Mouse (Mus musculus) lung, postnatal 10 days (tissue): ENCODE results near the gene Gm10961.

ENCODE experiments used
- DNase-seq: peaks from one replicate; pipeline ENCODE4 v3.0.0; 2021

Gene Gm10961

DNA sequence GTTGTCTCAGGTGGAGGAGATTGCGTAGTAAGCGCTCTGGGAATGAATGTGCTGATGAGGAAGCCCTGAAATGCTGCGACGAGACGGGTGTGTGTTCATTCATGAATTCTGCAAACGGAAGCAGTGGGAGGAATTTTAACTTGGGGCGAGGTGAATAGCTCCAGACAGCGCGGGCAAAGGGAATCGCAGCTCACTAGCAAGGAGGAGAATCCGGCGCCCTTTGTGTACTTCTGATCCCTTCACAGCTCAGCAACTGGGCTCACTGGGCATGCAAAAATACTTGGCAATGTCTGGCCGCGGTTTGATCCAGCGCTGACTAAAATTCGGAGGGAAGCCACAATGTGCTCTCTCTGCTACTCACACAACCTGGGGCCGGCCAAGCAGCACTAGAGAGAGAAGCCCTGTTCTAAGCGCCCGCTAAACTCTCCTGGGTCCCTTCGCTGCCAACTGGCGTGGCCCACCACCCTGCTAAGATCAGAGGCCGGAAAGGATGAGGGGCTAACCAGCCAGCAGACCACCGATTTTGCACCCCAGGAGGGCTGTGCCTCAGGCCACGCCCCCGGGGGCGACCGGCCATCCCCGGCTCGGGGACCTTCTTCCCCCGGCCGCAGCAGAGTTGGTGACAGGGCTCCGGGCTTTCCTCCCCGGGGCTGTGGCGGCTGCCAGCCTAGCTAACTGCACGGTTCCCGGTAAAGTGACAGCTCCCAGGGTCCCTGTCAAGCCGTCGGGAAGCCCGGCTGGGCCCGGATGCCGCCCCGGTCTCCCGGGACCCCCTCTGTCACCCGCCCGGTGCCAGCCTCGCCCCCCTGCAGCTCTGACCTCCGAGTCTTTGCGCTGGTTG is at the start of gene Gm10961:
Gene Gm10961 (plus strand): TSS at position 641 of the 841 bp plus-strand sequence.
- no peak for DNase-seq

DNA sequence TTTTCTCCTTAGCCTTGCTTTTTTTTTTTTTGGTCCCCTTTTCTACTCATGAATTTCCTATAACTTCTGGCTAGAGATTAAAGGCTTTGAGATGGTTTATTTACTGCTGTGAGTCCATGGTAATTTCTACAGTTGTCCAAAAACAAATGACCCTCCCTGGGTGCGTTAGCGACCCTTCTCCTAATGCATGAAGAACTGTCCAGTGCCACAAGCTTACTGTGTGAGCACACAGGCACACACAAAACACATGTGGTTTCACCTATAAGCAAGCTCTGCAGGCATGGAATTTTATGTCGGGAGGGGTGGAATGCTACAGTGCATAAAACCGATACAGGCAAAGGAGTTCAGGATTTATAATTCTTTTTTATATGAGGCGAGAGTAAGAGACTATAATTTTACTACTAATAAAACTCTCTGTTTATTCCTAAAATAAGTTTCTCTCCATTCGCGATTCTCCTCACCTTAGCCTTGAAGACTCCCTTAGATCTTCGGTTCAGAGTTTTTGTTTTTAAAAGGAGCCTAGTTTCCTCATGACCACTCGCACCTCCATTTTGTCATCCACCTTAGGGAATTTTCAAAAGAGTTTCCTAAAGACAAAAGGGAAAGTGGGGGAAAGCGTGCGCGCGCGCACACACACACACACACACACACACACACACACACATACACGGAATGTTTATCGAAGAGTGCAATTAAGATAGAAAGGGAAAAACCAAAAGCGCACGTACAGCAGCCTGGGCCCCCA is 48.8 kb upstream of the Gm10961 start:
- DNase-seq = no peak

DNA sequence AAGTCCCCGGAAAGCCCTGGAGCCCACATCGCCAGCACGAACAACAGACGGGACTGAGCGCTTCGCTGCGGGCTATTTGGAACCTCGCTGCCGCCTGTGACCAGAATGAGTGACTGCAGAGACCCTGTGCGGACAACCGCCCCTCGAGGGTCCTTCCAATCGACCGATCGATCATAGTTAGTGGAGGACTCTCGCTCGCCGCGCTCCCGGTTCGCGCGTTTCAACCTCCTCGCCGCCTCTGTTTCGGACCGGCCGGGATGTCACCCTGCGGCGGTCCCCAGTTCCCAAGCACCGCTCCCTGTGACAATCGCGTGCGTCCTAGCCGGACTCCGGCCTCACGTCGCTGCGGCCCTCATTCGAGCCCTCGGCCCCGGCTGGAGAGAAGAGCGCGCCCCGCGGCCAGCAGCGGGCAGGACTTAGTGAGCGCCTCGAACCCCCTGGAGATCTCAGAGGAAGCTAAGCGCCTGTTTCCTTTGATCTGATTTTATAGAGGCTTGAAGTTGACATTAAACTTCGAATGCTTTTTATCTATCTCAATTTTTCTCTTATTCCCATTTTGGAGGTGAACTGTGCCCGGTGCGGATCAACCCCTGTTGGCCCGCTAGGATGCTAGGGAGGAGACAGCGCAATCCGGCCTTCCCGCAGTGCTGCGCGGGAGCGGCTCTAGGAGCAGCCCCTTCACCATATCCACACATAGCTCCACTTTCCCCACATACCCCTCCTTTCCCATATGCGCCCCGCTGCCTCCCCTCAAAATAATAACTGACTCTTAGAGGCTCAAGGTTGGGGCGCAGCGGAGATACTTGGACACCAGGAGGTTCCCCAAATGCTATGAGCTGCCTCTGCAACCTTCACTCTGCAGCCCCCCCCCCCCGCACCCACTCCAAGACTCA is 48.0 kb upstream of the Gm10961 start:
- DNase-seq = no peak

DNA sequence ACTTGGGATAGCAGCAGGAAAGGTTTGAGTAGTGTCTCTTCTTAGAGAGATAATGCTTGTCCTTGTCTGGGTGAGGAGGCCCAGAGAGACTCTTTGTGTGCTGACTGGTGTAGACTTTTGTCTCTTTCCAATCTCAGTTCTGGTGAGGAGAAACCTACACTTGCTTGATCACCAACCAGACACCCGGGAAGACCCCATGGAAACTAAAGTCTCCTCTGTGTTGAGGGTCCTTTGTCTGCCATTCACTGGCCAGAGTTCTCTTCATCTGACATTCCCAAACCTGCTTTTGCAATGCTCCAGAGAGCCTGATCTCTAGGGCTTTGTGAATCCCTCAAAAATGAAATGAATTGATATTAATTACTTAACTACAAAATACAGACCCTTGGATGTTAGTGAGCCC is 47.2 kb upstream of the Gm10961 start:
- DNase-seq = no peak

DNA sequence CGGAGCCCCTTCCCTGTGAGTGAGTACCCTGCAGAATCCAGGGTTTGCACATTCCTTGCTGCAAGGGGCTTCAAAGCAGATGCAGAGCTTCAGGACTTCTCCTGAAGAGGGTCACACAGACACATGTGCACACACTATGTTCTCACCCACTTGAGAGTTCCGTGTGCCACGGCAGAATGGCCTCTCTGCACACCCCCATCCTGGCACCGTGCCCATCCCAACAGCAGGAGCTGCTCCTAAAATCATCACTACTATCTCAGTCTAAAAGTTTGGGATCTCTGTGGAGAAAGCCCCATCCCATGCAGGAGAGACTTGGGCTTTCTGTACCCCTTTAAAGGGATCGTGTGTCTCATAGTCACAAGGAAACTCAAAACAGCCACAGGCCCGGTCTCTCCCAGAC is 44.6 kb upstream of the Gm10961 start:
- DNase-seq = no peak

DNA sequence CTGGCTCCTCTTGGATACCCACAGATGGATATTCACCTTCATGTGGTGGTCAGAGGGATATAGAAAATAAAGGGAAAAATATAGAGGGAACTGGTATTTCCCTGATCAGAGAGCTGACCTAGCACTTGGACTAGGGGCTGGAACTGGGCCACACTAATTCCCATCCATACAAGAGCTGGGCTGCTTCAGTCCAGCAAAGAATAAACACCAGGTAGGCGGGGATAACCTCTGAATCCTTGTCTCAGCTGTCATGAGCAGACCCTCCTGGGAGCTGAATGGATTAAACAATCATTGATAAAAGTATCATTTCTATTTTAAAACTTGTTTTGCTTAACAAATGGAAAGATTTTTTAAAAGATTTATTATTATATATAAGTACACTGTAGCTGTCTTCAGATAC is 39.5 kb upstream of the Gm10961 start:
- no peak for DNase-seq

DNA sequence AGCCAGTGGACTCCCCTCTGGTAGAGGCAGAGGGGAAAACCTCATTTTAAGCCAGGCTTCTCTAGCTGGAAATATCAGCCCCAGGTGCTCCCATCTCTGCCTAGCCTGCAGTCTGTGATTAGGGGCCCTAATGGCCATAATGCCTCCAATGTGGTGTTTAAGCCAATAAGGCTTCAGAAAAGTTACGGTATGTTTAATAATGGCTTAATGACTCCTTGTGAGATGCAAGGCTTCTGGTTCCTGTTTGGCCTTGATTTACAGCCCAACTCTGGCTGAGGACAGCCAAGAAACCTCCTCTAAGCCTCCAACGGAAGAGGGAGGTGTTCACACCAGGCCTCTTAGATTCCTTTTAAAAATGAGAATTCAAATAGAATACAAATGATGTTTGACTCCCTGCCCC is 37.5 kb upstream of the Gm10961 start:
- DNase-seq = no peak

DNA sequence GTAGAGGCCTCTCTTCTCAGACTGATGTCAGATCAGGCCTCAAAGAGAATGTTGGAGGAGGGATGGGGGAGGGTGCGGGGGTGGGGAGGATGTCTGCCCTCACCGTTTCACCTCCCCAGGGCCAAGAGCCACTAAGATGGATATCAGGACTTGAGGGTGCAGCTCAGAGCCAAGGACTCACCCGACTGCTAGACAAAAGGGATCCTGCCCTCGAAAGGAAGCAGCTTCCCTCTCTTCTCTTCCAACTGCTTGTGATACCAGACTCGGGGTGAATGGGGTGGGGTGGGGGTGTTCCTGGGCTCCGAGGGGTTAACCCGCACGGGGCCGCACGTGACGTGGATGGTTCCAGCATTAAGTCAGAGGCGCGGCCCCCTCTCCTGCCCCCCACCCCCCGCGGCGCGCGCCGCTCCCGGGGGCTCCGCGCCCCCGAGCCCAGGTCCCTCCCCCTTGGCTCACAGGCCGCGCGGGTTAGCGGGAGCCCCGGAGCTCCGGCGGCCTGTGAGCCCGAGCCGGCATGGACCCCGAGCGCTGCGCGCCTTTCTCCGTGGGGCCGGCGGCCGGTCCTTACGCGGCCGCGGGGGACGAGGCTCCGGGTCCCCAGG is 36.4 kb upstream of the Gm10961 start, which contains the start of gene Alx3:
Gene Alx3 (plus strand): TSS at position 370 of the 602 bp plus-strand sequence.
- no peak for DNase-seq

DNA sequence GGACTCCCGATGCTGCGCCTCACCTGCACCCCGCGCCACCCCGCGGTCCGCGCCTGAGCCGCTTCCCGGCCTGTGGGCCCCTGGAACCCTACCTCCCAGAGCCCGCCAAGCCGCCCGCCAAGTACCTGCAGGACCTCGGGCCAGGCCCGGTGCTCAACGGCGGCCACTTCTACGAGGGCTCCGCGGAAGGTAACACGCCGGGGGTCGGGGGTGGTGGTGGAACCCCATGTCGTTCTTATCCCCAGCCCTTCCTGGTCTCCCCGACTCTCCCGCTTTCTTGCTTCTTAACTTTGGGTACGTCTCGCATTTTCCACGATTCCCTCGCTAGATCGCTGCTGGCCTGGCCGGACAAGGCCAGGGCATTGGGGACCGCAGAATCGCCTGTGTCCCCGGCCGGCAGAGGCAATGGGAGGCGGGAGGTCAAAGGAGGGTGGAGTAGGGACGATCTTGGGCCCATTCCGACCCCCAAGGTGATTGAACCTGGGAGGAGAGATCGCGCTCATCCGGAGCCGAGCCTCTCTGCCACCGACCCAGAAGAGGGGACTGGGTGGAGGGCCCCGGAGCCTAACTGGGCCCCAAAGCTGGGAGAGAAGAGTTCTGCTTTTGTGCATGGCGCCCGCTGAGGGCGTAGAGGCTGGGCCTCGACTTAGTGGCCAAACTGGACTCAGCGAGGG is 35.7 kb upstream of the Gm10961 start:
- DNase-seq = no peak

DNA sequence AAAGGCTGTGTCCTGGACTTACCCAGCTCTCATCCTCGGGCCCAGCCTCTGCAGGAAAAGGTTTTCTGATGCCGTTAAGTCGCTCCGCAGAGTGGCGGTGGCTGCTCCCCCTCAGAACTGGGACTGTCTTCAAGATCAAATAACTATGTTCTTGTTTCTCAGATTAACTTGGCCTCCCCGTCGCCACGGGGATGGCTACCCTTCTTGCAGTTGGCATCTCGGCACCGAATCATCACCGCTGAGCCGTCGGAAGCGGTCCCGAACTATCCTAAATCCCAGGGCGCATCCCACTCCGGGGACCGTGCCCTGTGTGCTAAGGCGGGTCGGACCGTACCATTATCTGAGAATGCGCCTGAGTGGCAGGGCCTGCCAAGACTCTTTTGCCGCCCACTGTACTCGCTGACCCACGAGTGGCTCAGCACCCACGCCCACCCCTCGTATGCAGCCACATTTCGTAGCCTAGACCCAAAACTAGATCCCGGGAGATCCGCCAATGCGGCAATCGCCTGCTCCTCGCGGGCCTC is 35.1 kb upstream of the Gm10961 start:
- DNase-seq = no peak

DNA sequence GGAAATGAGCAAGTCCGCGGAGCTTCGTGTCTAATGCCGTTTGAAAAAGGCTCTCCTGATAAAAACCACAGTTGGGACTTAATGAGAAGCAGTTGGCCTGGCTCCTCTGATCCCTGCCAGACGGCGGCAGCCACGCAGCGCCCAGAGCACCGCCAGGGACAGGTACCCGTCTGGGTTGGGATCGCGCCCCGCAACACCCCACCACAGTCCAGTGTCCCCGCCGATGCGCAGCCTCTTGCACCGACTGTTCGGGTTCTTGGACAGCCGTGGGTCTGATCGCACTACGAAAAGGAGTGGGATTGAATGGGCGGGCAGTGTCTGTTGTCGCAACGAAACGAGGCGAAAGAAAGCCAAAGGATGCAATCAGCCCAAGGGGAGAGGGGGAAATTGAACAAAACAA is 34.6 kb upstream of the Gm10961 start:
- DNase-seq = no peak

DNA sequence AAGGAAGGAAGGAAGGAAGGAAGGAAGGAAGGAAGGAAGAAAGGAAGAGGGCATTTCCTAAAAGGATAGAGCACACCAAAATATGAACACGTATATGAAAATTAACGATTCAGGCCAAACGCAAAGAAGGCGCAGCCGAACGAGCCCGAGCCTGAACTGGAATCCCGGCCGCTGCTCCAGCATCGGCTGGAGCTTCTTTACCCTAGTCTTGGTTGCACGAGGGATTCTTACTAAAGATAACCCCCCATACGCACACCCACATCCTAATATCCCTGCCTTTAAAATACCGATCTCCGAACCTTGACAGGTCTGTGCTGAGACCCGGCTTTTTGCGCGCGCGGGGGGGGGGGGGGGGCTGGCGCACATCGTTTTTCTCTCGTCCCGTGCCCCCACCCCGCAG is 34.0 kb upstream of the Gm10961 start:
- no peak for DNase-seq

DNA sequence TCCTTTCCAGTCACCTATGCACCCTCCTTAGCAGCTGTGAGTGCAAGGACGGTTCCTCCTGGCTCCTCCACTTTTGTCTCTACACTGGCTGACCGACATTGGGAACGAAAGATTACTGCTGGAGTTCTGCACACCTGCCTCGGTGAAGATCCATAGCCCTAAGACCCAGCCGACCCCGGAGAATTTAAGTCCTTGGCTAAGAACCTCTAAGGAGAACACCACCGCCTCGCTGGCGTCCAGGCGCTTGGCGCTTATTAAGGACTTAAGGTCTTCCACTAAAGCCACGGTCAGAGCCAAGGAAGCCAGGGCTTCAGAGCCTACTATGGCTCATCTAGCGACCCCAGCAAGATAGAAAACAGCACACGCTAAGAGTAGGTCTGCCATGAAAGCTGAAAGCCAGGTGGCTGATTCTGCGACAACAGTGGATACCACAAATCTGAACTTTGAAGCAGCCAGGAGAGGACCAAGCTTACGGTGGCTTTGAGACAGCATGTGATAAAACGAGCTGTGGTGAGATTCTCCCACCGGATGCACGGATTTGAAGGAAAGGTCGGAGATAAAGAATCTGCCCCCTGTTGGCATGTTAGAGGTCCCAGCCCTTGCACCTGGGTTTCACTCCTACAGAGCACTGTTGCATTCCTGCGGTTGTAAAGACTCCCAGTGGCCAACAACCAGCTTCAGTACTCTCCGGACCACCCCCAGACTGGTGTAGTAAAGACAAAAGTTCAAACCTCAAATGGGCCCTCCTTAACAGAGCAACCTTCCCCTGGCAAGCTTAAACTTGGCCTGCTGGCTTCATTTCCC is 33.3 kb upstream of the Gm10961 start:
- no peak for DNase-seq

DNA sequence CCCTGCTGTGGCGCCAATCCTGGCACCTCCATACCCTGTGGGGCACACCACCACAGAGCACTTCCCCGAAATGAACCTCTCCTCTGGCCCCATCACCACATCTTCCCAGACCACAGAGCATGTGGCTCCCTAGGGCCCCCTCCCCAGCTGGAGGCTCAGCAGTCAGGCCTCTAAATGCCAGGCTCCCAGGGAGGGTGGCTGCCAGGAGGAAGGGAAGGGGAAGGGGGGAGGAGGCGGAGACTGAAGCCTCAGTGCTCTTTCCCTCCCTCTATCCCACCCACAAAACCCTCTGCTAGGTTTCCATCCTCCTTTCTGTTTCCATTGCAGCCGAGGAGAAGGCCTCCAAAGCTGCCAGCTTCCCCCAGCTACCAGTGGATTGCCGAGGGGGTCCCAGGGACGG is 31.0 kb upstream of the Gm10961 start:
- no peak for DNase-seq

DNA sequence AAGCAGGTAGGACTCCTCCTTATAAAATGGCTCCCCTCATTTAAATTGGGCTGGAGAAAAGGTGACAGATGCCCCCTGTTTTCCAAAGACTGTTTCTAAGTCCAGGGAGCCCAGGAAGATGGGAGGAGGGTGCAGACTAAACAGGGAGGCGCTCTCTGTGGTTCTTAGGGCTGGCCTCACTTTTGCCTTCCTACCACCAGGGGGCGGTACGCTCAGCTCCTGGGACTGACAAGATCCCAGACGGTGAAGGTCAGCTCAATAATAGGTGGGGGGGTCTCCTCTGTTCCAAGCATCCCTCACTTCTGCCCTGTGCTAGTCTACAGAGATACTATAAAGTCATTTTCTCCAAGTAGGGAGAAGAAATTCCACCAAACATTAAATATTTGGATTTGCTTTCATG is 25.8 kb upstream of the Gm10961 start:
- DNase-seq = peak; percentile 73

DNA sequence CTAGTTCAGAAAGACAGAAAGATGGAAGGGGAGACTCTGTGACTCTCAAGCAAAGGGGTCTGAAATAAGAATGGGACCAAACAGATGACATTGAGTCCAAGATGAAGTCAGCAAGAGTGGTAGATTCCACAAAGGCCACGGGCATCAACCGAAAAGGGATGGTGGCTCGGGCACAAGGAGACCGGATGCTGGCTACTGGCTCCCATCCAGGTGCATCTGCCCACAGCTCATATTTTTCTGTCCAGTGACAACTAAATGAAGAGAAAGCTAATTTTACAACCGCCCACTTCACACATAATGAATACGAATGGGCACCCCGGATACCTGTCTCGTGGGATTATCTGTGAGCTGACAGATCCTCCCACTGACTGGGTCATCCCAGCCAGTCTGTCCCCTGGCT is 23.9 kb upstream of the Gm10961 start:
- DNase-seq = no peak

DNA sequence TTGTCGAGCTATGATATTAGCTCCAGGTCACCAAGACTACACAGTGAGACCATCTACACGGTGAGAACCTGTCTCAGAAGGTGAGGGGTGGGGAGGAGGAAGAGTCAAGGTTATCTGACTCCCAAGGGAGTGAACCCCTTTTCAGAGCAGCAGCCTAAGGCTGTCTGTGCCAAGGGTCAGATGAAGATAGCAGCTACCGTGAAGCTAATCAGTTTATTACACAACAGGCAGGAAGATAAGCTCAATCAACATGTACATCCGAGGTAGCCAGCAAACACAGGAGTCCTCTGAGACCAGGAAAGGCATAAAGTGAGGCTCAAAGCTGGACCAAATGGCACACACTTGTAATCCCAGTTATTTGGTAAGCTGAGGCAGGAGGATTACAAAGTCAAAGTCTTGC is 22.3 kb upstream of the Gm10961 start:
- DNase-seq = no peak

DNA sequence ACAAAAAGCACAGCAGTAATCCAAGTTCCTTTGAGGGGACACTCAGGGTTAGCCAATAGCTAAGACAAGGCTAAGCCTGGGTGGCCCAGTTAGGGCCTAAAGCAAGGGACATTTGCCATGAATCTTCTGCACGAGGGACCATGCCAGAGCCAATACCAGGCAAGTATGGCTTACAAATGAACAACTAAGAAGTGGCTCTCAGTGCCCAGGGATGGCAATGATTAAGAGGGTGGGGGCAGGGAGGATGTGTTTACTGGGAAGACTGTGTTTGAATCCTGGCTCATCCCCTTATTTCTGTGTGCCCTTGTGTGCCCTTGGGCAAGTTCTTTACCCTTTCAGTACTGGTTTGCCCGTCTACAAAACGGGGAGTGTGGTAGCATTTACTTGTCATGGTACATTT is 21.7 kb upstream of the Gm10961 start:
- no peak for DNase-seq

DNA sequence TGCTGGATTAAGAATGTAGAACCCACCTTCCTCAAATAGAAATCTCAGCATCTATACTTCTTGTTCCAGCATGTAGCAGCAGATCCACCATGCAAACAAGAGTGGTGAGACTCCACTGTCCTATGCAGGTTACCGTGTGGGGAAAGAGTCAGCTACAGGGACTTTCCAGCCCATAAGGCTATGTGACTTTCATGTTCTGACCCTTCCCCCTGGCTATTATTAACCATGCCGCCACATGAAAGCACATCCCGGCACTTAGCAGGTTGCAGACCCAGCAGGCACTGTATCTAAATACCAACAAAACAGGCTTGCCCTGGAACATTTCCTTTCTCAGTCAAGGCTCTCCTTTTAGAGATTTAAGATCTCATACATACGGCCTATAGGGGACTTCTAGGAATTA is 19.7 kb upstream of the Gm10961 start:
- no peak for DNase-seq

DNA sequence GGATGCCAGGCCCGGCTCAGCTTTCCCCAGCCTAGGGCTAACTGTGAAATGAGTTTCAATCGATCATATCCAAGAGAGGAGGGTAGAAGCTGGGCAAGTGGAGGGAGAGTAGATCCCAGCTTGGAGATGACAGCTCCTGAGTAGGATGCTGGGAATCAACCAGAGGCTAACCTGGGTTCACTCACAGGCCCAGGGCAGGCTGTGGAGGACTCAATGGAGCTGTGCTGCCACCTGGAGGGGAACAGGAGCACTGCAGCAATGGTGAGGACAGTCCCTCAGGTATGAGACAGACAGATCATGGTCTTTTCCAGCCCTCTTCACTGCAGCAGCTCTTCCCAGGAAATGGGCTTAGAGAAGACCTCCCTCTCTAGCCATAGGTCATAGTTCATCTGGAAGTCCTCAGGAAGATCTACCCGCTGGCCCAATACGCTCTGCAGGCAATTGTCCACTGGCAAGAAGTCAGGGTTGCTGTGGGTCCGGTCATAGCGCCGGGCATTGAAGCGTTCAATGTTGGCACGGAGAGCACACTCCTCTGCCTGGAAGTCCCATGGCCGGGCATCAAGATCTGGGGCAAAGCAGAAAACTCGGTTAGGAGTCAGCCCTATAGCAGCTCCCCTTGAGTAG is 18.1 kb upstream of the Gm10961 start:
- DNase-seq = peak; percentile 69

DNA sequence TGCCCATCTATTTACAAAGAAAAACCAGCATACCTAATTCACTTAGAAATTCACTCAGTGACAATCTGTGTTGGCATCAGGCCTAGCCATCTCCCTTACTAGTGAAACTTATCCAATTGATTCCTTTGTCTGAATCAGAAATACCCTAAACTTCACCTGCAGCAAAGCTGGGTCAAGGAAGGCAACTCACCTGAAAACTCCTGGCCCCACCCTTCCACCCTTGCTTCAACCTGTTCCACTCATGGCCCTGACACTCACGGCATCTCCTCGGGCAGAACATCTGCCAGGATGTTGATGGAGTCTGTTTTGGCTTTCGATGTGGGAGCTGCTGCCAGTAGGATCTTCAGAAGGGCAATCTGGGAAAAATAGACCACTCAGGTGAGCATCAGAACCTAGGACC is 13.3 kb upstream of the Gm10961 start:
- DNase-seq = no peak
